Mouse (Mus musculus): ENCODE data around the gene Tfcp2l1. TPM values are rescaled to one million over a fixed set of nuclear protein-coding genes. Genes with fewer than 3 reads are reported as not detected.

Gene Tfcp2l1
- polyA plus RNA-seq, 1 experiment: 0.52 TPM

DNA sequence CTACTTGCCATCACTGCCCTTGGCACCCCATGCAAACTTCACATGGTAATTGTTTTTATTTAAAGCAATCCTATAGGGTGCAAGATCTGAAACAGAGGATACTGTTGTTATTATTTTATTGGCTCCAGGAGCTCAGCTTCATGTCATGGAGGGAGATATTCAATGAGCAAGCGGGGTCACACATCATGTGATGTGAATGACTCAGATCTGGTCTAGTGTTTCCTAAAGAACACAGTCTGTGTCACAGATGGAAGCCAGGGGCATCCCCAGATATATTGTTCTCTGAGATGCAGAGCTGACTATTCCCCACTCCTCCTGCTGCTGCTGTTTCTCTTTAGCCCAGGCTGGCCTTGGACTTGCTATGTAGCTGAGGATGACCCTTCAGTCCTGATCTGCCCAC, 72.2 kb downstream of the Tfcp2l1 start:
- DNase-seq (ENCODE audit: low read depth): no peak
- TF ChIP-seq POLR2A (IDR thresholded peaks at IDR 0.05; ENCODE audit: borderline replicate concordance, extremely low read depth, insufficient read depth, insufficient read length, poor library complexity, severe bottlenecking) (no peak), CTCF (IDR thresholded peaks at IDR 0.05; ENCODE audit: borderline replicate concordance, extremely low read depth, insufficient read depth, insufficient read length) (no peak)

DNA sequence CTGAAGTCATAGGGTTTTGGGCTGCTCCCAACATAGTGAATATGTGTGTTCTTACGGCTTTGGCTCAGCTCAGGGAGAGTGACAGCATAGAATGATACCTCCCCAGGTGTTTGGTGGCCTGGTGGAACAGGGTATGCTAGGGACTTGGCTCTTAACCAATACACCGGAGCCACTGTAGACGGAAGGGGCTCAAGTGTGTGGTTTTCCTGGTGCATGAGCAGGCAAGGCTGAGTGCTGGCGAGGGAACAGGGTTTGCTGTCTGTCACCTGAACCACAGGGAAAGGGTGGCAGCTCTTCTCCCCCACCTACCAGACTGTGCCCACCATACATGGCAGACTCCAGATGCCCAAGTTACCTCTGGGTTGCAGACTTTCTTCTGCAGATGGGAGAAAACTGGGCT, 83.9 kb downstream of the Tfcp2l1 start:
- TF ChIP-seq POLR2A (IDR thresholded peaks at IDR 0.05; ENCODE audit: borderline replicate concordance, extremely low read depth, insufficient read depth, insufficient read length, poor library complexity, severe bottlenecking): no peak
- no peak for TF ChIP-seq CTCF (IDR thresholded peaks at IDR 0.05; ENCODE audit: borderline replicate concordance, extremely low read depth, insufficient read depth, insufficient read length)

DNA sequence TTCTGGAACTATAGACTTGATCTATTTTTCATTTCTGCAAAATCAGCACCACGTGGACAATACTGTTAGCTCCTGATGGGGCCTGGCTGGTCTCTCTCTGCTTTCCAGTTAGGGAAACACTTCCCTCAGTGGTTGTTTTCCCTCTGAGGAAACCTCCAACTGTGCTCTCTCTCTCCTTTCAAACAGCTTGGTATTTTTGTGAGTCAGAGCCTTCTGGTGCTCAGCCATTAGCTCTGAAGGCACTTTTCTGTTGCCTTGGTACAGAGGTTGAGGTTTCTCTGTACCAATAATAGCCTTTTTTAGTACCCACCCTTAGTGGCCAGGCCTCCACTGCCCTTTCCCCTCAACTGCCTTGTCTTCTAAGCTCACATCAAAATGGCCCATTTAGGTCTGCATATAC, 88.5 kb downstream of the Tfcp2l1 start:
- DNase-seq (ENCODE audit: low read depth): no peak
- TF ChIP-seq POLR2A (IDR thresholded peaks at IDR 0.05; ENCODE audit: borderline replicate concordance, extremely low read depth, insufficient read depth, insufficient read length, poor library complexity, severe bottlenecking) (no peak), CTCF (IDR thresholded peaks at IDR 0.05; ENCODE audit: borderline replicate concordance, extremely low read depth, insufficient read depth, insufficient read length) (no peak)

More for the DNA sequence above, 83.9 kb downstream of the Tfcp2l1 start:
- no peak for DNase-seq (ENCODE audit: low read depth)

DNA sequence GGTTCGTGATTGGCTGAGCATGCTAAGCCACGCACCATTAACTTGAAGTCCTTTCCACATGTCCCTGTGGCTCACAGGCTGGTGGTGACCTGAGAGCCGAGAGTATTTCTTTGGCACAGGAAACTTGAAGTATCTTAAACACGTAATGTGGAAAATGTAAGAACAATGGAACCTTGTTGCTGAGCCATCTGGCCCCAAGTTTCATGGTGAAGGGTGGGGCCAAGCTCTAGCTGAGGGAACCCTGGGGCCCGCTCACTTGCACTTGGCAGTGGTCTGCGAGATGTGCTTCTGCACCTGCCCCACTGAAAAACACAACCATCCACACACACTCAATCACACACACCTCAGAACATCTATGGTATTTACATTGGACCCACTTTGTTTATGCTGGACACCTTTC, 90.3 kb downstream of the Tfcp2l1 start:
- no peak for DNase-seq (ENCODE audit: low read depth)
- TF ChIP-seq CTCF (IDR thresholded peaks at IDR 0.05; ENCODE audit: borderline replicate concordance, extremely low read depth, insufficient read depth, insufficient read length) (no peak), POLR2A (IDR thresholded peaks at IDR 0.05; ENCODE audit: borderline replicate concordance, extremely low read depth, insufficient read depth, insufficient read length, poor library complexity, severe bottlenecking) (no peak)

DNA sequence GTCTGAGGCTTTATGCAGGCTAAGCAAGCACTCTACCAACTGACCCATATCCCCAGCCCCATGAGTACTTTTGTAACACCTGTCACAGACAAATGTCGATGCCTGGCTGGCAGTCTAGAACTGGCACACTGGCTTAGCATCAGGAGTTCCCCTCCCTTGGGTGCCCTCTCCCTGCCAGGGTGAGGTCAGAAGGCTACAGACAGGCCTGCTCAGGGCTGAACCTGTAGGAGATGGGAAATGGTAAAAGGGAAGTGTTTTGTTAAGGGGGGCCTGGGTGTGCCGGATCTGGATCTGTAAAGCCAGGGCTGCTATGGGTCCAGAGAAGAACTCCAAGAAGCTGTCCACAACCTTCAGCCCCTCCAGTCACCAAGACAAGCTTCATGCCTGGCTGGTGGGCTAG, 92.0 kb downstream of the Tfcp2l1 start:
- DNase-seq (ENCODE audit: low read depth): no peak
- no peak for TF ChIP-seq POLR2A (IDR thresholded peaks at IDR 0.05; ENCODE audit: borderline replicate concordance, extremely low read depth, insufficient read depth, insufficient read length, poor library complexity, severe bottlenecking)
- TF ChIP-seq CTCF (IDR thresholded peaks at IDR 0.05; ENCODE audit: borderline replicate concordance, extremely low read depth, insufficient read depth, insufficient read length): no peak

DNA sequence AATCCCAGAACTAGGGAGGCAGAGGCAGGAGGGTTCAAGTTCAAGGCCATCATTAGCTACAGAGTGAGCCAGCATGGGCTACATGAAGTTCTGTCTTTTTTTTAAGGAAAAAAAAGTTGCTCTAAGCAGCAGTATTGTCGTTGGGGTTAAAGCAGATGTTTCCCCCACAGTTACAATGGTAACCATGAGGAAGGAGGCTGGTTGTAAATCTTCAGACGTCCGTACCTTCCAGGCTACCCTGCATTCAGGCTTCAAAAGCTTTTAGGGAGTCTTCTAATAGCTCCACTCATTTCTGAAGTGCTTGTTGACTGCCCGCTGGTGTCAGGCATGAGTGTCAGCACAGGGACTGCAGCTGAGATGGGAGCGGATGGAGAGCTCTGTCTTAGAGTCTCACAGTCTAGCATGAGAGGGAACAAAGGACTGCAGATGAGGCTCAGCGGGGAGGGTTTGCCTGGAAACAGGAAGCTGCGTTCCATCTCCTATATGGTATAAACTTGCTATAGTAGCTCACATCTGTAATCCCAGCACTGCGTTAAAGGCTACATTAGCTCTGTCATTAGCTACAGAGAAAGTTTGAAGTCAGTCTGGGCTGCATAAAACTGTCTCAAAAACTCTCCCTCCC, 92.8 kb downstream of the Tfcp2l1 start:
- TF ChIP-seq POLR2A (IDR thresholded peaks at IDR 0.05; ENCODE audit: borderline replicate concordance, extremely low read depth, insufficient read depth, insufficient read length, poor library complexity, severe bottlenecking) (no peak), CTCF (IDR thresholded peaks at IDR 0.05; ENCODE audit: borderline replicate concordance, extremely low read depth, insufficient read depth, insufficient read length) (no peak)
- peak; percentile 18 for DNase-seq (ENCODE audit: low read depth)

DNA sequence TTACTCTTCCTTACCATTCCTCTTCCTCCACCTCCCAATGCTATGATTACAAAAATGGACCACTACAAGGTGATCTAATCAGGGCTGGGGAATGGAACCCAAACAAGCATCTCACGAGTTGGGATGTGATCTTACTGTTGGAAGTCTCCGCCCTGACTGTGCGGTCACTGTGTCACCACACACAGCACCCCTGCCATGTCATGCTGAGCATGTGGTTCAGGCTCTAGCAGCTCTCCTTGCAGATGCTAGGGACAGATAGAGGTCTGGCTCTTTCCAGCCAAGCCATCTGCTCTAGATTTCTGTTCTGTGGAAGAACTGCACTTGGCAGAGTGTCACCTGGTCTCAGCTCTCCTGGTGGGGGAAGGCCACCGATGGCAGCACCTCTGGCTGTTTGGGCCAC, 99.3 kb downstream of the Tfcp2l1 start:
- no peak for DNase-seq (ENCODE audit: low read depth)
- TF ChIP-seq POLR2A (IDR thresholded peaks at IDR 0.05; ENCODE audit: borderline replicate concordance, extremely low read depth, insufficient read depth, insufficient read length, poor library complexity, severe bottlenecking): no peak
- no peak for TF ChIP-seq CTCF (IDR thresholded peaks at IDR 0.05; ENCODE audit: borderline replicate concordance, extremely low read depth, insufficient read depth, insufficient read length)

DNA sequence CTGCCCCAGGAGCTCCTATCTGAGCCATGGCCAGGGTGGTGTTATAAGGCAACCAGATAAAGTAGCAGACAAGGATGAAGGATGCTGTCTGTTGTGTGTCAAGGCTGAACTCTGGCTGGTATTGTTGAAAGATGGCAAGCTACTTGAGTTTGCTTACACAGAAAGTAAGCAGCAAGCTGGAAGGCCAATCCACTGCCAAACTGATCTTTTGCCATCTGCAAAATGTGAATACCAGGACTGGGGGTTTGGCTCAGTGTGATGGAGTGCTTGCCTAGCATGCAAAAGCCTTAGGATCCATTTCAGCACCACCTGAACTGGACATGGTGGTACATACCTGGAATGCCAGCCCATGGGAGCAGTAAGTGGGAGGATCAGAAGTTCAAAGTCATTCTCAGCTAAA, 101.1 kb downstream of the Tfcp2l1 start:
- no peak for TF ChIP-seq POLR2A (IDR thresholded peaks at IDR 0.05; ENCODE audit: borderline replicate concordance, extremely low read depth, insufficient read depth, insufficient read length, poor library complexity, severe bottlenecking)
- TF ChIP-seq CTCF (IDR thresholded peaks at IDR 0.05; ENCODE audit: borderline replicate concordance, extremely low read depth, insufficient read depth, insufficient read length): no peak
- peak; percentile 40 for DNase-seq (ENCODE audit: low read depth)

Other genes with a start within 250 kb of the Tfcp2l1 start
- 90.2 and 146 TPM in 2 replicates for gene Clasp1, start 238.9 kb upstream of the Tfcp2l1 start, polyA plus RNA-seq (2012; rRNA removed)

All from brain, embryonic 14.5 days (tissue).